Mouse (Mus musculus) intestine, embryonic 16.5 days (tissue): Measurements from ENCODE around the gene Rasgrp2. TPM values are rescaled to one million over a fixed set of nuclear protein-coding genes. Genes with fewer than 3 reads are reported as not detected.

ENCODE experiments used
- ATAC-seq: fragments of 200-750 bp; cut with Nextera tagmentation; 2 replicates; pipeline ENCODE4 v1.8.0; 2017; ENCODE audit warnings: moderate TSS enrichment, moderate library complexity
- H3K27ac ChIP-seq: fragments of 300-500 bp; sonication (generic); 2 replicates; pipeline ENCODE4 v1.5.1; 2014; ENCODE audit warnings: mild to moderate bottlenecking, low read length
- H3K27me3 ChIP-seq: fragments of 300-500 bp; sonication (generic); replicated peaks from 2 replicates; pipeline ENCODE4 v1.6.1; 2014; ENCODE audit warnings: low read length, control low read depth, mixed read lengths; ENCODE audit not compliant: control insufficient read depth, insufficient read depth
- H3K36me3 ChIP-seq: fragments of 300-500 bp; sonication (generic); 2 replicates; pipeline ENCODE4 v1.6.1; 2014; ENCODE audit warnings: low read length, control low read depth; ENCODE audit not compliant: control insufficient read depth, insufficient read depth
- H3K4me1 ChIP-seq: fragments of 300-500 bp; sonication (generic); 2 replicates; pipeline ENCODE4 v1.6.1; 2014; ENCODE audit warnings: low read length, control low read depth, mixed read lengths; ENCODE audit not compliant: control insufficient read depth, insufficient read depth
- H3K4me2 ChIP-seq: fragments of 300-500 bp; sonication (generic); 2 replicates; pipeline ENCODE4 v1.6.1; 2014; ENCODE audit warnings: low read depth, low read length, control low read depth
- H3K4me3 ChIP-seq: fragments of 300-500 bp; sonication (generic); 2 replicates; pipeline ENCODE4 v1.5.1; 2014; ENCODE audit warnings: mild to moderate bottlenecking, low read length
- H3K9ac ChIP-seq: fragments of 300-500 bp; sonication (generic); 2 replicates; pipeline ENCODE4 v1.6.1; 2014; ENCODE audit warnings: low read depth, low read length
- H3K9me3 ChIP-seq: fragments of 300-500 bp; sonication (generic); 2 replicates; pipeline ENCODE4 v1.6.1; 2016; ENCODE audit warnings: low read length, control low read depth; ENCODE audit not compliant: control insufficient read depth
- WGBS: fragments of 180-500 bp; shearing (Covaris S2); extraction: QIAGEN DNeasy Blood & Tissue Kit; methylation state at CpG from one replicate; pipeline ENCODE4 v1.1.7; 2014; 5-methylcytosine and 5-hydroxymethylcytosine counted together
- polyA plus RNA-seq: library from polyadenylated mRNA; unstranded; fragments of >200 nt; fragmentation: Nextera tagmentation; extraction: Ambion mirVana; gene quantifications from 2 replicates; pipeline ENCODE4 v1.2.1, GENCODE M21; 2015

Gene Rasgrp2
- polyA plus RNA-seq, 1 experiment from 2014 or later: 47.0 TPM

GRCm38 (mm10) chr19:6388006-6388405, 11.1 kb upstream of the Rasgrp2 start:
- WGBS: 86% methylated on average over 13 of the region's 13 CpGs
- H3K27ac ChIP-seq: no peak overlapping the region
- H3K27me3 ChIP-seq: no peaks in the 10 kb centered on the region
- H3K4me1 ChIP-seq: peaks cover 34% of the 10 kb centered on the region
- no peak overlapping the region for H3K4me3 ChIP-seq
- no peaks in the 10 kb centered on the region for H3K9me3 ChIP-seq
- ATAC-seq: no peak
- 0 out of 2 replicates have a peak, but pooled peaks cover 3% of the 10 kb centered on the region for H3K36me3 ChIP-seq
- H3K9ac ChIP-seq: no peak overlapping the region
- no peak overlapping the region for H3K4me2 ChIP-seq

GRCm38 (mm10) chr19:6389803-6390202, 9.3 kb upstream of the Rasgrp2 start:
- 0 out of 2 replicates have a peak, but pooled peaks cover 3% of the 10 kb centered on the region for H3K36me3 ChIP-seq
- ATAC-seq: peak; percentile 73
- H3K4me1 ChIP-seq: peaks cover 18% of the 10 kb centered on the region
- no peaks in the 10 kb centered on the region for H3K9me3 ChIP-seq
- no peaks in the 10 kb centered on the region for H3K27me3 ChIP-seq
- peak overlapping the region; percentile 61 for H3K9ac ChIP-seq
- H3K4me2 ChIP-seq: peak overlapping the region; percentile 67
- H3K27ac ChIP-seq: no peak overlapping the region; the same call in 1 of the 2 replicates
- H3K4me3 ChIP-seq: peak overlapping the region; percentile 48
- WGBS: 5% methylated on average over 16 of the region's 16 CpGs

- no peak for ATAC-seq
- no peak overlapping the region; the same call in 1 of the 2 replicates for H3K4me3 ChIP-seq
- 47% methylated on average over 6 of the region's 6 CpGs for WGBS
These were observed 8.9 kb upstream of the Rasgrp2 start for GRCm38 (mm10) chr19:6390251-6390650.

GRCm38 (mm10) chr19:6392743-6393393, 6.3 kb upstream of the Rasgrp2 start:
- Histone ChIP-seq H3K36me3 (0 out of 2 replicates have a peak, but pooled peaks cover 3% of the 10 kb centered on the region), H3K9ac (no peak overlapping the region), H3K4me2 (no peak overlapping the region), H3K27me3 (no peaks in the 10 kb centered on the region), H3K4me1 (peaks cover 12% of the 10 kb centered on the region), H3K27ac (no peak overlapping the region), H3K9me3 (no peaks in the 10 kb centered on the region), H3K4me3 (no peak overlapping the region)
- no peak for ATAC-seq
- 96% methylated on average over 14 of the region's 14 CpGs for WGBS

More at GRCm38 (mm10) chr19:6390251-6390650, 8.9 kb upstream of the Rasgrp2 start:
- peaks cover 17% of the 10 kb centered on the region for H3K4me1 ChIP-seq
- peak overlapping the region; percentile 67 for H3K4me2 ChIP-seq
- no peak overlapping the region for H3K27ac ChIP-seq
- 0 out of 2 replicates have a peak overlapping the region, but pooled peaks have one; percentile 61 for H3K9ac ChIP-seq
- H3K36me3 ChIP-seq: 0 out of 2 replicates have a peak, but pooled peaks cover 3% of the 10 kb centered on the region
- H3K27me3 ChIP-seq: no peaks in the 10 kb centered on the region
- no peaks in the 10 kb centered on the region for H3K9me3 ChIP-seq

GRCm38 (mm10) chr19:6393637-6394036, 5.5 kb upstream of the Rasgrp2 start:
- Histone ChIP-seq H3K4me1 (peaks cover 12% of the 10 kb centered on the region), H3K27me3 (no peaks in the 10 kb centered on the region), H3K4me2 (no peak overlapping the region), H3K27ac (no peak overlapping the region), H3K9me3 (no peaks in the 10 kb centered on the region), H3K4me3 (no peak overlapping the region), H3K36me3 (0 out of 2 replicates have a peak, but pooled peaks cover 3% of the 10 kb centered on the region), H3K9ac (no peak overlapping the region)
- 90% methylated on average over 16 of the region's 16 CpGs for WGBS
- ATAC-seq: no peak

GRCm38 (mm10) chr19:6396237-6396636, 2.9 kb upstream of the Rasgrp2 start:
- Histone ChIP-seq H3K27me3 (peaks cover 11% of the 10 kb centered on the region), H3K36me3 (0 out of 2 replicates have a peak, but pooled peaks cover 3% of the 10 kb centered on the region), H3K4me3 (no peak overlapping the region), H3K4me2 (no peak overlapping the region), H3K9ac (no peak overlapping the region), H3K9me3 (no peaks in the 10 kb centered on the region), H3K27ac (no peak overlapping the region), H3K4me1 (peaks cover 18% of the 10 kb centered on the region)
- 81% methylated on average over 5 of the region's 5 CpGs for WGBS
- no peak for ATAC-seq

- H3K4me2 ChIP-seq: no peak overlapping the region
- H3K27me3 ChIP-seq: peaks cover 21% of the 10 kb centered on the region
- WGBS: 84% methylated on average over 22 of the region's 22 CpGs
- peaks cover 28% of the 10 kb centered on the region for H3K4me1 ChIP-seq
- H3K9me3 ChIP-seq: no peaks in the 10 kb centered on the region
- H3K9ac ChIP-seq: no peak overlapping the region
- H3K4me3 ChIP-seq: no peak overlapping the region
- no peak for ATAC-seq
- H3K36me3 ChIP-seq: 0 out of 2 replicates have a peak, but pooled peaks cover 3% of the 10 kb centered on the region
- H3K27ac ChIP-seq: no peak overlapping the region
These were observed 1.4 kb upstream of the Rasgrp2 start for GRCm38 (mm10) chr19:6397582-6398249.

GRCm38 (mm10) chr19:6398447-6399284, 474 bp upstream of the Rasgrp2 start:
- 0 out of 2 replicates have a peak overlapping the region, but pooled peaks have one; percentile 57 for H3K27ac ChIP-seq
- H3K36me3 ChIP-seq: no peaks in the 10 kb centered on the region
- H3K4me2 ChIP-seq: peak overlapping the region; percentile 100
- H3K9me3 ChIP-seq: no peaks in the 10 kb centered on the region
- peak overlapping the region; percentile 72 for H3K9ac ChIP-seq
- peaks cover 28% of the 10 kb centered on the region for H3K4me1 ChIP-seq
- ATAC-seq: peak; percentile 50
- under 1% methylated on average over 39 of the region's 39 CpGs for WGBS
- H3K4me3 ChIP-seq: peak overlapping the region; percentile 71
- H3K27me3 ChIP-seq: peaks cover 25% of the 10 kb centered on the region
